Mouse (Mus musculus): ENCODE results near the gene Fmo6. TPM values are rescaled to one million over a fixed set of nuclear protein-coding genes. Genes with fewer than 3 reads are reported as not detected.

Fmo6 gene
- polyA plus RNA-seq, 1 experiment, result not detected

DNA sequence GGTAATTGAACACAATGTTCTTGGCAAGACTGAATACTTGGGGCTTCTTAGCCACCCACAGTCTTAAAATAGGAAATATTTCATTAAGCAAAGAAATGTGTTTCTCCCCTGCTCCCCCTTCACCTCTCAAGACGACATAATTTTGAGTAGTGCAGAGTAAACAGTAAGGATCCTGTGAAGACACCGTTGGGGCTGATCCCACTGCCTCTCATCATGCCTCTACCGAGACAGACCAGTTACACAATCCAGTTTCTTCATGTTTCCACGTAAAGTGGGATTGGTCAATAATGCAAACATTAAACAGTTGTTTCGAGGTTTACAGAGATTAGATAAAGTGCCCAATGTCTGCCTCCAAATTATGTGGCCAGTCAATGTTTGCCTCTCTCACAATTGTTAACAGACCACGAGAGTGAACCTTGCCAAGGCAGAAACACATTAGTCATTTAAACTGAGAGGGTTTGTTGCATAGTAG lies 45.3 kb downstream of the Fmo6 start:
- Histone ChIP-seq H3K79me3 (ENCODE audit: low read depth) (no peaks in the 10 kb centered on the region), H3K36me3 (ENCODE audit: control insufficient read depth, insufficient read depth) (no peaks in the 10 kb centered on the region), H3K27me3 (ENCODE audit: control insufficient read depth, insufficient read depth, insufficient read length) (no peaks in the 10 kb centered on the region), H3ac (ENCODE audit: control insufficient read depth, insufficient read length, low read depth) (no peak overlapping the region), H3K4me3 (ENCODE audit: insufficient read depth, poor library complexity, severe bottlenecking) (no peak overlapping the region), H3K79me2 (ENCODE audit: control insufficient read depth, insufficient read depth) (no peaks in the 10 kb centered on the region)
- peak; percentile 45 for TF ChIP-seq CEBPB (IDR thresholded peaks at IDR 0.05; ENCODE audit: low read depth)
- TF ChIP-seq MYOG (IDR thresholded peaks at IDR 0.05; ENCODE audit: control insufficient read depth, extremely low read depth, insufficient read length), result no peak
- no peak for TF ChIP-seq MAX (IDR thresholded peaks at IDR 0.05)
- no peak for TF ChIP-seq CTCF (IDR thresholded peaks at IDR 0.05; ENCODE audit: control insufficient read depth, insufficient read depth, insufficient read length)

DNA sequence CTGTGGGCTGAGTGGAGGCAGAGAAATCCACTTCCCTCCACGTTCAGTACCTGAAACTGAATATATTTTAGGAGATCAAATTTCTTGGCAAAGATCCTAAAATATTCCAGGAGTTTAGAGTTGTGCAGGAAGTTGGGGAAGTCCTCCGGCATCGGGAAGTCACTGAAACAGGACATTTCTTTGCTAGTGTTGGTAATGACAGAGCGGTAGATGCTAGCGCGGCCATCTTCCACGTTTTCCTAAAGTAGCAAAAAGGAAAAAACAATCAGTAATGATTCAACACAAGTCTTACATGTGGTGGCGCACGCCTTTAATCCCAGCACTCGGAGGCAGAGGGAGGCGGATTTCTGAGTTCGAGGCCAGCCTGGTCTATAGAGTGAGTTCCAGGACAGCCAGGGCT lies 48.7 kb downstream of the Fmo6 start:
- Histone ChIP-seq H3ac (ENCODE audit: control insufficient read depth, insufficient read length, low read depth) (no peak overlapping the region), H3K79me2 (ENCODE audit: control insufficient read depth, insufficient read depth) (no peaks in the 10 kb centered on the region)

DNA sequence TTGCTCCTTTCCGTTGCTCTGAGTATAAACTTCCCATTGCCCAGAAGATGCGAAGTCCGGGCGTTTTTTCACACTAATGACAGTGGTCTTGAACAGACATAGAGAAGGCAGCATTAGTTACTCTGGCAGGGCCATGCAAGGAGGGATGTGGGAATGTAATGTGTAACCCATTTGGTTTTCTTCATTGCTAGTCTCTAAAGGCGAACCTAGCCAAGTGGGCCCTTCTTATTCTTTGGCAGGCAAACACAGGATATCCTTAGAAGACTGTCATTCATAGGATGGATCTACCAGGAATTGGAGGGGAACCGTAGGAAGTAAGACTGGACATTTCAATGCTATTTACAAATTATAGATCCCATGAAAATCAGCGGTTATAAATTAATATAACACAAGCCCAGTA lies 49.7 kb downstream of the Fmo6 start:
- TF ChIP-seq CEBPB (IDR thresholded peaks at IDR 0.05; ENCODE audit: low read depth), result no peak
- no peak for TF ChIP-seq MYOG (IDR thresholded peaks at IDR 0.05; ENCODE audit: control insufficient read depth, extremely low read depth, insufficient read length)
- H3ac ChIP-seq (ENCODE audit: control insufficient read depth, insufficient read length, low read depth), result no peak overlapping the region
- H3K79me2 ChIP-seq (ENCODE audit: control insufficient read depth, insufficient read depth), result no peaks in the 10 kb centered on the region
- no peaks in the 10 kb centered on the region for H3K27me3 ChIP-seq (ENCODE audit: control insufficient read depth, insufficient read depth, insufficient read length)
- H3K36me3 ChIP-seq (ENCODE audit: control insufficient read depth, insufficient read depth), result no peaks in the 10 kb centered on the region
- H3K79me3 ChIP-seq (ENCODE audit: low read depth), result no peaks in the 10 kb centered on the region
- no peak overlapping the region for H3K4me3 ChIP-seq (ENCODE audit: insufficient read depth, poor library complexity, severe bottlenecking)

More for the DNA sequence above, 48.7 kb downstream of the Fmo6 start:
- Histone ChIP-seq H3K27me3 (ENCODE audit: control insufficient read depth, insufficient read depth, insufficient read length) (no peaks in the 10 kb centered on the region), H3K79me3 (ENCODE audit: low read depth) (no peaks in the 10 kb centered on the region), H3K4me3 (ENCODE audit: insufficient read depth, poor library complexity, severe bottlenecking) (no peak overlapping the region), H3K36me3 (ENCODE audit: control insufficient read depth, insufficient read depth) (no peaks in the 10 kb centered on the region)
- TF ChIP-seq CTCF (IDR thresholded peaks at IDR 0.05; ENCODE audit: control insufficient read depth, insufficient read depth, insufficient read length), result no peak
- TF ChIP-seq CEBPB (IDR thresholded peaks at IDR 0.05; ENCODE audit: low read depth), result no peak
- TF ChIP-seq FOSL1 (IDR thresholded peaks at IDR 0.05; ENCODE audit: insufficient read depth, low read length, poor library complexity, severe bottlenecking), result no peak
- TF ChIP-seq MYOG (IDR thresholded peaks at IDR 0.05; ENCODE audit: control insufficient read depth, extremely low read depth, insufficient read length), result no peak
- TF ChIP-seq MYOD1 (IDR thresholded peaks at IDR 0.05; ENCODE audit: control insufficient read depth, insufficient read length, low read depth), result no peak
- TF ChIP-seq USF1 (IDR thresholded peaks at IDR 0.05; ENCODE audit: low read depth), result no peak
- TF ChIP-seq MAX (IDR thresholded peaks at IDR 0.05), result no peak

DNA sequence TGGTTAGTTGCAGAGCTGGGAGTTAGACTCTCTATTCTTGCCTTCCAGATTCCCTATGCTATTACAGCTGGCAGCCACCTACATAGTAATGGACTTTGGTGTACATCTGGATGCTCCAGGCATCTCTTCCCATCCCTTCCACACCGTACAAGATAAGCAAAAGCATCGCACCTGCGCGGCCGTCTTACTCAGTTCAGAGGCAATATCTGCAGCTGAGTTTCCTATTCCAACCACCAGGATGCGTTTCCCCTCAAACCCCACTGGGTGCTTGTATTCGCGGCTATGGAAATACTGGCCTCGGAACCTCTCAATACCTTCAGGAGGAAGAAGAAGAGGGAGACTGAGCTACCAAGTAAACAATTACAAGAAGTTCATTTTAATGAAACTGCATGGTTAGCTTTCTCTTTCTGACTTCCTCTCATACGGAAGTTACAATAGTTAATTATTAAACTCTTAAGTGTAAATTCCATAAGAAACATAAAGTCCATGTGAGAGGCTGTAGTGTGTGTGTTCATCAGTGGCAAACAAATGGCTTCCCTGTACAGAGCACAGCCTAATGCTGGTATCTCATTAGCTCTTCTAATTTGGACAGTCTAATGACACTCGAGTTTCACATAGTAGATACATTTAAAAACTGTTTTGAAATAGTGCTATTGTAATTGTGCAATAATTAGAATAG lies 51.0 kb downstream of the Fmo6 start:
- TF ChIP-seq MYOG (IDR thresholded peaks at IDR 0.05; ENCODE audit: control insufficient read depth, extremely low read depth, insufficient read length), result no peak
- TF ChIP-seq CEBPB (IDR thresholded peaks at IDR 0.05; ENCODE audit: low read depth), result no peak
- TF ChIP-seq CTCF (IDR thresholded peaks at IDR 0.05; ENCODE audit: control insufficient read depth, insufficient read depth, insufficient read length), result no peak
- no peak for TF ChIP-seq USF1 (IDR thresholded peaks at IDR 0.05; ENCODE audit: low read depth)
- no peak for TF ChIP-seq MYOD1 (IDR thresholded peaks at IDR 0.05; ENCODE audit: control insufficient read depth, insufficient read length, low read depth)
- no peak for TF ChIP-seq MAX (IDR thresholded peaks at IDR 0.05)
- no peak for TF ChIP-seq FOSL1 (IDR thresholded peaks at IDR 0.05; ENCODE audit: insufficient read depth, low read length, poor library complexity, severe bottlenecking)
- H3K27me3 ChIP-seq (ENCODE audit: control insufficient read depth, insufficient read depth, insufficient read length), result no peaks in the 10 kb centered on the region
- H3K4me3 ChIP-seq (ENCODE audit: insufficient read depth, poor library complexity, severe bottlenecking), result no peak overlapping the region
- no peak overlapping the region for H3ac ChIP-seq (ENCODE audit: control insufficient read depth, insufficient read length, low read depth)
- no peaks in the 10 kb centered on the region for H3K79me3 ChIP-seq (ENCODE audit: low read depth)
- no peaks in the 10 kb centered on the region for H3K79me2 ChIP-seq (ENCODE audit: control insufficient read depth, insufficient read depth)
- H3K36me3 ChIP-seq (ENCODE audit: control insufficient read depth, insufficient read depth), result no peaks in the 10 kb centered on the region

DNA sequence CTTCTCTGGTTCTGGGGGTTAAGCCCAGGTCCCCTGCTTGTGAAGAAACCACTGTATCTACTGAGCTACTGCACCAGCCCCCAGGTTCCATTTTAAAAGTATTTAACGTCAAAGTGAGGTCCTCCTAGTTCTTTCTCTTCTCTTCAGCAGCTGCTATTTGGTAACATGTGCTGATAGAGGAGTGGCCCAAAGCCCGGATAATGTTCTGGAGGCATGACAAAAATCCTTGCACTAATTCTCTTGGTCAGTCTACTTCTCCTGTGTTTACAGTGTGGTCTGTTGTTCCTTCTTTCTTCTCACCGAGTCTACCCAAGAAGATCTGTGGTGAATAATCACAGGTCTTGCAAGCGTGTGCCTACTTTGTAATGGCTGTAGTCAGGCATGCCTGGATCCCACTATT lies 54.6 kb downstream of the Fmo6 start:
- Histone ChIP-seq H3K36me3 (ENCODE audit: control insufficient read depth, insufficient read depth) (no peaks in the 10 kb centered on the region), H3K4me3 (ENCODE audit: insufficient read depth, poor library complexity, severe bottlenecking) (no peak overlapping the region), H3K79me3 (ENCODE audit: low read depth) (no peaks in the 10 kb centered on the region), H3K79me2 (ENCODE audit: control insufficient read depth, insufficient read depth) (no peaks in the 10 kb centered on the region), H3K27me3 (ENCODE audit: control insufficient read depth, insufficient read depth, insufficient read length) (no peaks in the 10 kb centered on the region), H3ac (ENCODE audit: control insufficient read depth, insufficient read length, low read depth) (no peak overlapping the region)
- TF ChIP-seq MYOD1 (IDR thresholded peaks at IDR 0.05; ENCODE audit: control insufficient read depth, insufficient read length, low read depth) (no peak), CEBPB (IDR thresholded peaks at IDR 0.05; ENCODE audit: low read depth) (no peak), USF1 (IDR thresholded peaks at IDR 0.05; ENCODE audit: low read depth) (no peak), MYOG (IDR thresholded peaks at IDR 0.05; ENCODE audit: control insufficient read depth, extremely low read depth, insufficient read length) (no peak), CTCF (IDR thresholded peaks at IDR 0.05; ENCODE audit: control insufficient read depth, insufficient read depth, insufficient read length) (no peak), FOSL1 (IDR thresholded peaks at IDR 0.05; ENCODE audit: insufficient read depth, low read length, poor library complexity, severe bottlenecking) (no peak), MAX (IDR thresholded peaks at IDR 0.05) (no peak)
